Comparison of ENCODE assay signal across 14 mouse cellular contexts in the genomic region with DNA sequence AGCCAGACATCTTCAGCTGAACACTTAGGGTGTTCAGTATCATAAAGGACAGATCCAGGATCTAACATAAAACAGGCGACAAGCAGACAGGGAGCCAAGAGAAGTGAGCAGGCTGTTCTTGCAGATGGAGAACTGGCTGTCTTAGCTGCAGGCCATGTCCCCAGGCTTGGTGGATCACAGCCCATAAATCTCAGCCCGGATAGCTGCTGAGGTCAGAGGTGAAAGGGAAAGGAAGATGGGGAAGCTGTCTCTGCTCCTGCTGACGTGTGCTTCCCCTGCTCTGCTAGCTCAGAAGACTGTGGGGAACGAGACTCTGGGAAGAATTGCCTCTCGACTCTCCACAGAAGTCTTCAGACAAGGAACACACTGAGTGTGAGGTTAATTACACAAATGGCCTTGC.
DNase-seq lines count a peak whose midpoint lies in the region; ATAC-seq and TF ChIP-seq lines count a peak whose summit lies in the region.
"Had no signal": no experiment of that assay in that cellular context is flagged by ENCODE, and none has a peak within 500 bp of the region (broad histone marks: within the 10 kb centered on the region; RNA-seq: fewer than 3 reads in every experiment).

No protein-coding gene starts in this region.

- no peak overlapping the region for H3K4me3 ChIP-seq in heart, embryonic 13.5 days
- no peak overlapping the region for H3K4me3 ChIP-seq in layer of hippocampus, adult 2 months
- H3K4me3 ChIP-seq: forebrain, embryonic 12.5 days; midbrain, embryonic 13.5 days had no signal

- H3K4me1 ChIP-seq in heart, embryonic 13.5 days, result peaks cover 36% of the 10 kb centered on the region
- H3K4me1 ChIP-seq: forebrain, embryonic 12.5 days had no signal

- no peaks in the 10 kb centered on the region for H3K36me3 ChIP-seq in heart, embryonic 13.5 days
- H3K36me3 ChIP-seq: forebrain, embryonic 12.5 days; midbrain, embryonic 13.5 days had no signal

- no peaks in the 10 kb centered on the region for H3K9me3 ChIP-seq in heart, embryonic 13.5 days
- H3K9me3 ChIP-seq: forebrain, embryonic 12.5 days; midbrain, embryonic 13.5 days had no signal

- WGBS in heart, embryonic 13.5 days, result 37% methylated on average over 5 of the region's 5 CpGs

- no peak for DNase-seq in heart, postnatal 25 days (ENCODE audit: low spot score)
- DNase-seq in forelimb bud, embryonic 11.5 days (ENCODE audit: low read depth, low spot score), result peak; percentile 43
- DNase-seq in kidney, postnatal 4 days, result peak; percentile 61 to 70
- DNase-seq in skeletal muscle tissue, adult 2 months (ENCODE audit: low read depth, low spot score), result peak; percentile 81
- no peak for DNase-seq in left cerebral cortex, adult 9 months (ENCODE audit: low spot score in 2 of 2)
- no peak for DNase-seq in layer of hippocampus, adult 2 months (ENCODE audit: low spot score in 2 of 2)
- no peak for DNase-seq in spleen, postnatal 10 days (ENCODE audit: low spot score in 2 of 2)
- DNase-seq: cerebellum, postnatal 25 days; layer of hippocampus, postnatal 36 days; retina, postnatal 1 day had no signal

- no peak; the same call in 1 of the 2 replicates for ATAC-seq in heart, embryonic 13.5 days (ENCODE audit: extremely low read depth, insufficient number of reproducible peaks, low FRiP score, low TSS enrichment)
- ATAC-seq: midbrain, embryonic 13.5 days had no signal

- H3K27me3 ChIP-seq in heart, embryonic 13.5 days (replicated peaks), result no peaks in the 10 kb centered on the region
- H3K27me3 ChIP-seq: CH12.LX; forebrain, embryonic 12.5 days; midbrain, embryonic 13.5 days had no signal

- TF ChIP-seq CTCF in layer of hippocampus, adult 2 months (conservative IDR thresholded peaks at IDR 0.05), result no peak

- no peak overlapping the region for H3K4me2 ChIP-seq in heart, embryonic 13.5 days
- H3K4me2 ChIP-seq: forebrain, embryonic 12.5 days; midbrain, embryonic 13.5 days had no signal

- 0 out of 2 replicates have a peak overlapping the region, but pooled peaks have one; percentile 8 for H3K27ac ChIP-seq in heart, embryonic 13.5 days (replicated peaks)
- H3K27ac ChIP-seq in layer of hippocampus, adult 2 months, result no peak overlapping the region
- H3K27ac ChIP-seq: forebrain, embryonic 12.5 days; midbrain, embryonic 13.5 days had no signal

- intact Hi-C loops in heart, postnatal 25 days (cut with DNase I), result no loop called here

- peak overlapping the region; percentile 19; the same call in 1 of the 2 replicates for H3K9ac ChIP-seq in heart, embryonic 13.5 days
- H3K9ac ChIP-seq: forebrain, embryonic 12.5 days; midbrain, embryonic 13.5 days had no signal

Comparison
In these comparisons a context has a peak if more than half of its experiments do, and no peak if none do; other contexts are left out.
1. DNase-seq: peak in forelimb bud, embryonic 11.5 days (single experiment), kidney, postnatal 4 days (2 of 2) and skeletal muscle tissue, adult 2 months (single experiment); none in heart, postnatal 25 days (single experiment), left cerebral cortex, adult 9 months (0 of 2), layer of hippocampus, adult 2 months (0 of 2) and spleen, postnatal 10 days (0 of 2).